Mouse (Mus musculus) liver, postnatal 0 days (tissue): ENCODE data around the gene Gm609. TPM values are rescaled to one million over a fixed set of nuclear protein-coding genes. Genes with fewer than 3 reads are reported as not detected.
"Not testable (repeated sequence)": the region's sequence is repeated elsewhere in the genome, so short reads cannot be mapped to it uniquely, and the experiment has no call there.

Experiments
- ATAC-seq: fragments of 200-750 bp; cut with Nextera tagmentation; 2 replicates; pipeline ENCODE4 v1.8.0; 2017; ENCODE audit warnings: mild to moderate bottlenecking, moderate library complexity
- DNase-seq: peaks from one replicate; pipeline ENCODE4 v3.0.0-alpha.2; 2016
- H3K27ac ChIP-seq: fragments of 300-500 bp; sonication (generic); 2 replicates; pipeline ENCODE4 v1.5.1; 2014; ENCODE audit warnings: antibody characterized with exemption, moderate library complexity, mild to moderate bottlenecking, low read depth
- H3K27me3 ChIP-seq: fragments of 300-500 bp; sonication (generic); 2 replicates; pipeline ENCODE4 v1.6.1; 2014; ENCODE audit warnings: low read length, control low read depth, mixed read lengths; ENCODE audit not compliant: insufficient read depth
- H3K36me3 ChIP-seq: fragments of 300-500 bp; sonication (generic); replicated peaks from 2 replicates; pipeline ENCODE4 v1.6.1; 2014; ENCODE audit warnings: mild to moderate bottlenecking, control low read depth, low read length, moderate library complexity, mixed read lengths; ENCODE audit not compliant: insufficient read depth
- H3K4me1 ChIP-seq: fragments of 300-500 bp; sonication (generic); 2 replicates; pipeline ENCODE4 v1.6.1; 2014; ENCODE audit warnings: antibody characterized with exemption, mild to moderate bottlenecking, control low read depth; ENCODE audit not compliant: insufficient read depth
- H3K4me2 ChIP-seq: fragments of 300-500 bp; sonication (generic); 2 replicates; pipeline ENCODE4 v1.6.1; 2014; ENCODE audit warnings: low read depth, mild to moderate bottlenecking, low read length, moderate library complexity, mixed read lengths
- H3K4me3 ChIP-seq: fragments of 300-500 bp; sonication (generic); 2 replicates; pipeline ENCODE4 v1.5.1; 2014; ENCODE audit warnings: low read depth, low read length
- H3K9ac ChIP-seq: fragments of 300-500 bp; sonication (generic); replicated peaks from 2 replicates; pipeline ENCODE4 v1.6.1; 2014; ENCODE audit warnings: mild to moderate bottlenecking, moderate library complexity
- H3K9me3 ChIP-seq: fragments of 300-500 bp; sonication (generic); 2 replicates; pipeline ENCODE4 v1.6.1; 2016; ENCODE audit warnings: mild to moderate bottlenecking, control low read depth, low read length, mixed read lengths
- CTCF ChIP-seq: sonication (generic); IDR thresholded peaks from 2 replicates; pipeline ENCODE4 v1.5.1; 2016; ENCODE audit warnings: antibody characterized with exemption, low read depth
- EP300 ChIP-seq: IDR thresholded peaks from 2 replicates; pipeline ENCODE4 v1.6.1; 2016; ENCODE audit warnings: antibody characterized with exemption, low read depth, mild to moderate bottlenecking
- WGBS: fragments of 180-500 bp; shearing (Covaris S2); extraction: QIAGEN DNeasy Blood & Tissue Kit; methylation state at CpG from one replicate; pipeline ENCODE4 v1.1.7; 2014; ENCODE audit not compliant: insufficient replicate concordance; 5-methylcytosine and 5-hydroxymethylcytosine counted together
- polyA plus RNA-seq: library from polyadenylated mRNA; unstranded; fragments of >200 nt; fragmentation: Nextera tagmentation; extraction: Ambion mirVana; gene quantifications from 2 replicates; pipeline ENCODE4 v1.2.1, GENCODE M21; 2015

The Gm609 gene
- 0.13 and 0.14 TPM in 2 replicates for polyA plus RNA-seq

DNA sequence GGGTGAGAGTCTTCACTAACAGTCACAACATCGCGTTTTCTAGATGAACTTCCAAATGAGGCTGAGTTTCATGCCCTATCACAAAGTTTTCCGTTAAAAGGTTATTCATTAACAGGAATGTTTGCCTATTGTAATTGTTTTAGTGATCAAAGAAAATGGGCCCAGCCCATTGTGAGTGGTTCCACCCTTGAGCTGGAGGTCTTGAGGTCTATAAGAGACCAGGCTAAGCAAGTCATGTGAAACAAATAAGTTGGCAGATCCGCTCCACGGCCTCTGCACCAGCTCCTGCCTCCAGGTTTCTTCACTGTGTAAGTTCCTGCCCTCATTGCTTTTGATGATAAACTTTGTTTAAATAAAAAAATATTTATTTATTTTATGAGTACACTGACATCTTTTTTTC, at the start of gene Gm609:
Gm609 (minus strand) TSS at position 43 of the 400 bp plus-strand sequence.
- TF ChIP-seq CTCF, result no peak
- no peak for TF ChIP-seq EP300
- DNase-seq, result no peak

DNA sequence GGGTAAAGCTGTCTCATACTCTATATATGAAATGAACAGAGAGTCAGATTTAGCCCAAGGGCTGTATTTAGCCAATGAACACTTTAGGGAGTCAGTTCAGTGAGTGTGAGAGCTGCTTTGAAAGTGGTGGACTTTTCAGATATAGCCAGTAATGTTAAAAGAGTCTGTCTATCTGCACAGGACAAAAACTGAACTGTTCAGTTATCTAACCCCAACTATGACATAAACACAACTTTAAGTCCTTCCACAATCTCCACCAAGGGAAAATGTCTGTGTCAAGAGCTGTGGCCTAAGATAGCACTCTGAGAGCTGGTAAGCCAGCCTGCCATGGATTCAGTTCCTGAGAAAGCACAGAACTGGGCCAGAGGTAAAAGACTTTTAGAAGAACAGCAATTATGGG, 49.3 kb upstream of the Gm609 start:
- H3K36me3 ChIP-seq, result no peaks in the 10 kb centered on the region
- no peaks in the 10 kb centered on the region for H3K4me1 ChIP-seq
- H3K27me3 ChIP-seq, result no peaks in the 10 kb centered on the region
- TF ChIP-seq EP300 (no peak), CTCF (no peak)
- H3K27ac ChIP-seq, result no peak overlapping the region
- no peak overlapping the region for H3K9ac ChIP-seq
- H3K4me3 ChIP-seq, result no peak overlapping the region
- ATAC-seq, result no peak
- H3K4me2 ChIP-seq, result no peak overlapping the region
- DNase-seq, result no peak
- H3K9me3 ChIP-seq, result no peaks in the 10 kb centered on the region

More for the DNA sequence above, at the start of gene Gm609:
- WGBS, result 72% methylated on average over 5 of the region's 5 CpGs
- no peak within 1 kb of the TSS for H3K4me2 ChIP-seq
- H3K9me3 ChIP-seq, result no peaks in the 10 kb centered on the region
- H3K4me3 ChIP-seq, result no peak within 1 kb of the TSS
- ATAC-seq, result no peak
- H3K36me3 ChIP-seq, result no peaks in the 10 kb centered on the region
- no peaks in the 10 kb centered on the region for H3K27me3 ChIP-seq
- H3K27ac ChIP-seq, result no peak within 1 kb of the TSS
- no peak within 1 kb of the TSS for H3K9ac ChIP-seq
- H3K4me1 ChIP-seq, result no peaks in the 10 kb centered on the region

DNA sequence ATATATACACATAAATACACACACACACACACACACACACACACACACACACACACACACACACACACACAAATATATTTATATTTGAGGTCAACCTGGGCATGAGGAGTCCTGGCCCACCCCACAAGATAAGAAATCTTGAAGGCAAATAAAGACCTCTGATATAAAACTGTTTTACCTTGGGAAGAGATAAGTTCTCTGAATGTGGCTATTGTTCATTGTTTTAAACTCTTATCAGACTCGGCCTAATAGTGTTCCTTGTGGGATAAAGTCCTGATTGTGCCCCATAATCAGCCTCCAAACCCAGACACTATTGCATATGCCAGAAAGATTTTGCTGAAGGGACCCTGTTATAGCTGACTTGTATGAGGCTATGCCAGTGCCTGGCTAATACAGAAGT, 45.6 kb upstream of the Gm609 start:
- not testable (repeated sequence) for ATAC-seq, H3K9ac ChIP-seq, H3K36me3 ChIP-seq, DNase-seq, H3K4me2 ChIP-seq, H3K27ac ChIP-seq, H3K9me3 ChIP-seq, H3K27me3 ChIP-seq, H3K4me1 ChIP-seq, H3K4me3 ChIP-seq
- 48% methylated on average over 1 of the region's 1 CpGs for WGBS

DNA sequence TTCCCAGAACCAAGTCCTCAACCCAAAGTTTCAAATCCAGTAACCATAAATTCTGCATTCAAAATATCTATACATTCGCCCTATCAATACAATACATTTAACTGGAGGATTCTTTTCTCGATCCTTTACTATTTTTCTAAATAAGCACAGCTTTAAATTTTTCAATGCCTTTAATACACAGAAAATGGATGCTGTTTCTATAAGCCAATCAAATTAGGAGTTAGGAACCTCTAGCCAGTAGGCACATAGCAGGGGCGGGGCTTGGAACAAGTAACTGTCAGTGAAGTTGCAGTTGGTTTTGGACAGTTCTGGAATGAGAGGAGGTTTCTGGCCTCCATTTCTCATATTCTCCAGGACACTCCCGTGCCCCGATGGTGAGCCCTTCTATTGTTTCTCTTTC, 42.2 kb upstream of the Gm609 start, which contains the start of gene Slc9c1:
Slc9c1 (plus strand) TSS at position 301 of the 400 bp plus-strand sequence.
- Histone ChIP-seq H3K4me1 (no peaks in the 10 kb centered on the region), H3K27ac (no peak within 1 kb of the TSS), H3K9ac (no peak within 1 kb of the TSS), H3K36me3 (no peaks in the 10 kb centered on the region), H3K4me3 (no peak within 1 kb of the TSS), H3K9me3 (no peaks in the 10 kb centered on the region), H3K27me3 (no peaks in the 10 kb centered on the region), H3K4me2 (no peak within 1 kb of the TSS)
- 81% methylated on average over 5 of the region's 5 CpGs for WGBS
- DNase-seq, result no peak
- ATAC-seq, result no peak
- TF ChIP-seq CTCF (no peak), EP300 (no peak)

DNA sequence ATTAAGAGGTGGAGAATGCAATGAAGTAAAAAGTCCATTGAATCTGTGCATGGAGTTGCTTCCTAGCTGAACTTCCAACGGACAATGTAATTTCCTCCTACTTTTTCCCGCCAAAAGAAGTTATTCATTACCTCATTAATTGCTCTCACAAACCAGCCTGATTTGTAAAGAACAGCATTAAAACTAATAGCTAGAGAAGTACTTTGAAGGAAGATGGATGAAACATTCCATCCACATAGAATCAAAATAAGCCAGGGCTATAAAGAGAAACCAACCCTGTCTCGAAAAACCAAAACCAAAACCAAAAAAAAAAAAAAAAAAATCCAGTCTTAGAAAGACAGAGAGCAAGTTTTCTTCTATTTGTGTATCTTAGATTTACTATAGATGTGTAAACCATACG, 39.2 kb upstream of the Gm609 start, which contains the start of gene Gm17783:
Gm17783 (minus strand) TSS at position 101 of the 400 bp plus-strand sequence.
- no peak for ATAC-seq
- H3K36me3 ChIP-seq, result no peaks in the 10 kb centered on the region
- DNase-seq, result no peak
- H3K4me2 ChIP-seq, result no peak within 1 kb of the TSS
- 73% methylated on average over 4 of the region's 4 CpGs for WGBS
- no peak within 1 kb of the TSS for H3K4me3 ChIP-seq
- H3K4me1 ChIP-seq, result no peaks in the 10 kb centered on the region
- no peak for TF ChIP-seq CTCF
- TF ChIP-seq EP300, result no peak
- no peak within 1 kb of the TSS for H3K9ac ChIP-seq
- H3K27ac ChIP-seq, result no peak within 1 kb of the TSS
- no peaks in the 10 kb centered on the region for H3K9me3 ChIP-seq
- H3K27me3 ChIP-seq, result no peaks in the 10 kb centered on the region

DNA sequence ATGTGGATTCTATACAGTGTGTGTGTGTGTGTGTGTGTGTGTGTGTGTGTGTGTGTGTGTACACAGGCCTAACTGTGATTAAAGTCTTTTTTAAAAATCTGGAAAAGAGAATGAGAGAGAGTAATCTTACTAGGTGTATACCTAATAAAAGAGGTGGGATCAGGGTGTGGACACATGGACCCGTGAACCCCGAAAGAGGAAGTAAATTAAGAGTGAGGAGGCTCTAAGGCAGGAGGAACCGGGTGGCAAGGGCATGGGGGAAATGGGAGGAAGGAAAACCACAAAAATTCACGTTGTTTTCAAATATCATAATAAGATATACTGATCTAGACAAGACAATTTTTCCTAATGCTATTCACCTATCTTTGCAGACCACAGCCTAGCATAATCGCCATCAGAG, 32.8 kb upstream of the Gm609 start:
- Histone ChIP-seq H3K27me3 (no peaks in the 10 kb centered on the region), H3K27ac (no peak overlapping the region), H3K4me3 (no peak overlapping the region), H3K4me1 (no peaks in the 10 kb centered on the region), H3K36me3 (no peaks in the 10 kb centered on the region), H3K9ac (no peak overlapping the region), H3K4me2 (no peak overlapping the region), H3K9me3 (no peaks in the 10 kb centered on the region)
- DNase-seq, result no peak
- ATAC-seq, result no peak
- TF ChIP-seq EP300 (no peak), CTCF (no peak)
- 32% methylated on average over 5 of the region's 5 CpGs for WGBS

DNA sequence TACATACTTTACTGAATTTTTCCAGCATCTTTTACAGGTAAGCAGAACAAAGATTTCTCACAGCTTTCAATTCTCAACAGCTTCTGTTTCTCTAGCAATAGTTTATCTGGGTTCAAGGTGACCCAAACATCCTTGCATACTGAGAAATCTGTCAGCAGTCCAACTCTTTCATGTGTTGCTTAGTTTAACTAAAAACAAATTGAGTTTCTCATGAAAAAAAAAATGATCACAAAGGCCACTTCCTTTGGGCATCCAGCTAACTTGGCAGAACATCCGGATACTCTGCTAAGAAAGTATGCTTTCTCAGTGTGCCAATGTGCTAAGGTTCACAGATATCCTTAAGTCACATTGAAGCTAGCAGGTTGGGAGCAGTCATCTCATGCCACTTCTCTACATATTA, 2.6 kb upstream of the Gm609 start:
- H3K4me1 ChIP-seq, result no peaks in the 10 kb centered on the region
- 76% methylated on average over 1 of the region's 1 CpGs for WGBS
- H3K9me3 ChIP-seq, result no peaks in the 10 kb centered on the region
- H3K27me3 ChIP-seq, result no peaks in the 10 kb centered on the region
- ATAC-seq, result no peak
- TF ChIP-seq EP300 (no peak), CTCF (no peak)
- H3K27ac ChIP-seq, result no peak overlapping the region
- no peaks in the 10 kb centered on the region for H3K36me3 ChIP-seq
- no peak overlapping the region for H3K4me3 ChIP-seq
- H3K4me2 ChIP-seq, result no peak overlapping the region
- DNase-seq, result no peak
- no peak overlapping the region for H3K9ac ChIP-seq
